Mouse (Mus musculus) retina, adult 2 months (tissue): ENCODE data around the gene B9d2.

Source experiments
- DNase-seq: peaks from one replicate; pipeline ENCODE4 v3.0.0-alpha.2; 2012; ENCODE audit warnings: low read depth, low spot score

Gene B9d2

GRCm38 (mm10) chr7:25674297-25674696 is 6.3 kb upstream of the B9d2 start:
- no peak for DNase-seq

- DNase-seq = no peak
Observed at GRCm38 (mm10) chr7:25674719-25675300, 5.8 kb upstream of the B9d2 start, which contains the start of gene Tmem91. Gene Tmem91, minus strand, starts transcription at chr7:25675166.

- no peak for DNase-seq
Observed at GRCm38 (mm10) chr7:25675405-25675804, 5.2 kb upstream of the B9d2 start.

- peak; percentile 51 for DNase-seq
Observed at GRCm38 (mm10) chr7:25676085-25676781, 4.3 kb upstream of the B9d2 start.

GRCm38 (mm10) chr7:25677013-25677412 is 3.6 kb upstream of the B9d2 start:
- no peak for DNase-seq

GRCm38 (mm10) chr7:25679971-25680370 is 609 bp upstream of the B9d2 start:
- no peak for DNase-seq

- no peak for DNase-seq
Observed at GRCm38 (mm10) chr7:25681341-25682231, 1.0 kb downstream of the B9d2 start.

- DNase-seq = no peak
Observed at GRCm38 (mm10) chr7:25683474-25684180, 3.0 kb downstream of the B9d2 start.

GRCm38 (mm10) chr7:25684659-25685058 is 4.1 kb downstream of the B9d2 start:
- DNase-seq = no peak

- DNase-seq = no peak
Observed at GRCm38 (mm10) chr7:25685926-25686470, 5.4 kb downstream of the B9d2 start.

GRCm38 (mm10) chr7:25686680-25687531 is 6.3 kb downstream of the B9d2 start, which contains the start of gene Tgfb1:
Gene Tgfb1, plus strand, starts transcription at chr7:25687002.
- DNase-seq = no peak

- no peak for DNase-seq
Observed at GRCm38 (mm10) chr7:25687811-25688401, 7.3 kb downstream of the B9d2 start.

- DNase-seq = no peak
Observed at GRCm38 (mm10) chr7:25688810-25689586, 8.4 kb downstream of the B9d2 start.

- no peak for DNase-seq
Observed at GRCm38 (mm10) chr7:25689603-25690021, 9.0 kb downstream of the B9d2 start.

GRCm38 (mm10) chr7:25690051-25690450 is 9.5 kb downstream of the B9d2 start:
- no peak for DNase-seq

GRCm38 (mm10) chr7:25694104-25694503 is 13.5 kb downstream of the B9d2 start:
- no peak for DNase-seq

GRCm38 (mm10) chr7:25699851-25700250 is 19.3 kb downstream of the B9d2 start:
- no peak for DNase-seq

GRCm38 (mm10) chr7:25700732-25701131 is 20.2 kb downstream of the B9d2 start:
- no peak for DNase-seq

- DNase-seq = no peak
Observed at GRCm38 (mm10) chr7:25702350-25702749, 21.8 kb downstream of the B9d2 start.
